Mouse (Mus musculus) layer of hippocampus, adult 9-11 months (tissue): ENCODE measurements around the gene Ugt1a6a.

Source experiments
- DNase-seq: peaks from one replicate; pipeline ENCODE4 v3.0.0; 2022

Gene Ugt1a6a

DNA sequence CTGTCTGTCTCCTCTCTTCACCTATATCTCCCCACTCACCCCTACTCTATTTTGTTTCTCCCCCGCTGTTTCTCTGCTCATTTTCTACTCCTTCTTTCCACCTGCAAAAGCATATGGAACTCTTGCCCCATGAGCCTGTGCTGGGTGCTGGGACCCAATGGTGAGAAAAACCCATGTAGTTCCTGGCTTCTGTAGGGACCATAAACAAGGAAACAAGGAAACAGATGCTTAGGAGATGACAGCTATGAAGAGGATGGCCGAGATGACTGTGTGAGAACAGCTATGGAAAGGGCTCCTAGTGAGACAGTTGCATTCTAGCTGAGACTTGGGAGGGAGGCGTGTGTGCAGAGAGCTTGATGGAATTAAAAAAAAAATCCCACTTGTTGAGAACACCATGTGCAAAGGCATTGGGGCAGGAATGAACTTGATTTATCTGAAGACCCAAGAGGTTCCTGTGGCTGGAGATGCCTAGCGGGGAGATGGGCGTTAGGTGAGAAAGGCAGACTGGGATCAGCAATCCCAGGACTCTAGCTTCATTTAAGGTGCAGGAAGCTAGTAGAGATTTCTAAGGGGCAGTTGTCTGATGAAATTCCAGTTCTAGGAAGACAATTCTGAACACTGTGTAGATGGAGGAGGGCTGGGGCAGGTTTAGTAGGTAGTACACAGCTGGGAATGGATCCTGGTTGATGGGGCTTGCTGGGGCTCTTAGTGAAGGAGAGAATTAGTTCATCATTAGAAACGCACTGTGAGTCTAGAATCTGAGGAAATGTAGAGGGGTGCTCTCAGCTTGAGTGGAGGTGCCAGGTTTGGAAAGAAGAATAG is 96.6 kb downstream of the Ugt1a6a start:
- DNase-seq = no peak

DNA sequence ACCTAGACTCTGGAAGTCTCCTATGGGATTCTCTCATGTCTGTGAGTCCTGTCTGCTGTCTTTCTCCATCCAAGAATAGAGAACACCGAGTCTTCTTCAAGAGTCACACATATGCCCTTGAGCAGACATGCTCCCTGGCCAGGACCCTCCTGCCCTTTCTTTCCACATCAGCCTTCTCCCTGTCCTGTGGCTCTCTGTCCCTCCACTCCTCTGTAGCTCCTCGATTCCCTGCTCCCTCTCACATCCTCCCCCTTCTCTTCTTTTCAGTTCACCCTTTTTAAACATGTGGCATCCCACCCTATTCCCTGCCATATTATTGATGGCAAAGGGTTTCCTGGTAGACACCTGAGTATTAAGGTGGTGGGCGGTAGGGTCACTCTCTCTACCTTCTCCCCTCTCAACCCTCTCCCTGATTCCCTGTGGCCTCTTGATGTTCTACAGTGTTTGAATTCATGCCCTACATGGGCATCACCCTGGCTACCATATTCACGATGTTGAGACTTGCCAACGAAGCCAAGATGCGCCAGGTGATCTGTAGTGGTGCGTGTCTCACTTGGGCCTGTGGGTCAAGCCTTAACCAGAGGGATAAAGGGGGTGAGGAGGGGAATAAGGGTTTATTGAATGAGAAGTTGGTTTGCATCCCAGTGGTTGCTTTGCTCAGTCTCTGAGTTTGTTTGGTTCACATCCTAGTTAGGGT is 97.3 kb downstream of the Ugt1a6a start:
- no peak for DNase-seq

DNA sequence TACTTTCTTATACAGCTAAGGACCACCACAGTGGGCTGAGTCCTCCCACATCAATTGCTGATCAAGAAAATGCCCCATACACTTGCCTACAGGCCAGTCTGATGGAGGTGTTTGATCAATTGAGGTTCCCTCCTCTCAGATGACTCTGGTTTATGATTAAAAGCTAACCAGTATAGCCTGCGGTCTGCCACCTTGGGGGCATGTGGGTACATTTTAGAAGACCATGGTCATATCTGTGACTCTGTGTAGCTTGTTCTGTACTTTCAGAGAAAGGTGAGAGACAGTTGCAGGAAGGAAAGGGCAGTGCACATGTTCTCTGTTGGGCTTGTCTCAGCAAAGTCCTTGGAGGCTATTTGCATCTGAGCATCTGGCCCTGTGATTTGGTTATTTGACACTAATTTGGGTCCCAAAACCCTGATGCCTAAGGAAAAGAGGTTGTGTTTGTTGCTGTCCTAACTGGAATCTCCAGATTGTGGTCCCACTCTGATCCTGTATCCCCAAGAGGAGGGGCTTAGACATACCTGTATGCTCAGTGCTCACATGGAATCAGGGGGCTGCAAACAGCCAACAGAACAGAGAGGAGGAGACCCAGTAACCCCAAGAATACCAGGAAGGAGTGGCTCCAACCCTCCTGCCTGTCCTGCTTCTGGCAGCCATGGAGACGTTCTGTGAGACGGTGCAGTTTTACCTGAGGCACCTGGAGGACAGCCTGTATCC is 98.2 kb downstream of the Ugt1a6a start:
- DNase-seq = no peak

DNA sequence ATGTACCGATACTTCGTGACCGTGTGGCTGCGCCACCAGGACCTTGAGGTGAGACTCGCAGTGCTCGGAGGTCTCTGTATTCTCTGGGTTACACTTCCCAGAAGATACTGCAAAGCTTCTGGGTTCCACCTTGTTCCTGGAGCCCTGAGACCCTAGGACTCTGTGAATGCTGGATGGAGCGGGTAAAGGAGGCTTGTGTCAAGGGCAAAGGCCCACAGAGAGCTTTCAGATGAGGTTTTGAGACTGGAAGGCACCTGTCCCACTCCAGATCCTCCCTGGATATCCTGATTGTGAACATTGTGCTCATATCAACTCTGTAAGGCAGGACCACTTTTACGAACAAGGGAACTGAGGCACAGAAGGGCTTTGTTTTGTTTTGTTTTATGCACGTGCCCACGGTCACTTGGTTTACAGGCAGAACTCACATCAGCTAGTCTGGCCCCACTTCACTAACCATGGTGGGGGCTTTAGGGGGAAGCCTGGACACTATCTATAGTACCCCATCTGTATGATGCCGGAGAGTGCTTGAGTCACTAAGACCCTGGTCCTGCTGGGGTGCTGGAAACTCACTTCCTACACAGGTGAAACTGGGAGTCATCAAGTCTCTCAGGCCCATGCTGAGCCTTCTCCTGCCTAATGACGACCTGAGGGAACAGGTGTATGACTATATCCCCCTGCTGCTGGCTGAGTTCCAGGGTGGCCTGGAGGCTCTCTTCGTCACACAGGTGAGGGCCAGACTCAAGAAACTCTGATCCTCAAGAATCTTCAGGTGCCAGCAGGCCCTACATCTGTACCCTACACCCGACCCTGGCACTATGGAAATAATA is 99.0 kb downstream of the Ugt1a6a start:
- no peak for DNase-seq

GRCm38 (mm10) chr1:88234248-88234610 is 99.6 kb downstream of the Ugt1a6a start:
- no peak for DNase-seq

GRCm38 (mm10) chr1:88234646-88235045 is 100.0 kb downstream of the Ugt1a6a start:
- DNase-seq = no peak

- no peak for DNase-seq
Measured at GRCm38 (mm10) chr1:88235046-88235893, 100.7 kb downstream of the Ugt1a6a start.

GRCm38 (mm10) chr1:88235894-88236415 is 101.3 kb downstream of the Ugt1a6a start:
- DNase-seq = no peak

DNA sequence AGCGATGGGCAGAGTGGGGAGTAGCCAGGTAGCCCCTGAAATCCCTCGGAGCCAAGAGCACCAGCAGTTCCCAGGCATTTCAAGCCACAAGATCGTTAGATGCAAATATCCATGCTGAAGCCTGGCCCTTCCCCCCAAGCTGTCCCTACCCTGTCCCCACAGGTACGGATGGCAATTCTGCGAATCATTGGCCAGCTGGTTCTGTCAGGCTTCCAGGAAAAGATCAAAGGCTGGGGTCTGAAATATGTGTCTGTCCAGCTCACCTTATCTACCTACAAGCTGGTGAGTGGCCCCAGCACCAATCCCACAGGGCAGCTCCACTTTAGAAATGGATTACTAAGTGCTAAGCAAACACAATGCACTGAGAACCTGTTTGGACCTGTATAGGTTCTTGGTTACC is 102.7 kb downstream of the Ugt1a6a start:
- no peak for DNase-seq

GRCm38 (mm10) chr1:88238771-88239170 is 104.2 kb downstream of the Ugt1a6a start:
- no peak for DNase-seq

- no peak for DNase-seq
Measured at GRCm38 (mm10) chr1:88240072-88240471, 105.5 kb downstream of the Ugt1a6a start.

GRCm38 (mm10) chr1:88240579-88240978 is 106.0 kb downstream of the Ugt1a6a start:
- no peak for DNase-seq

GRCm38 (mm10) chr1:88243861-88244260 is 109.3 kb downstream of the Ugt1a6a start:
- no peak for DNase-seq

DNA sequence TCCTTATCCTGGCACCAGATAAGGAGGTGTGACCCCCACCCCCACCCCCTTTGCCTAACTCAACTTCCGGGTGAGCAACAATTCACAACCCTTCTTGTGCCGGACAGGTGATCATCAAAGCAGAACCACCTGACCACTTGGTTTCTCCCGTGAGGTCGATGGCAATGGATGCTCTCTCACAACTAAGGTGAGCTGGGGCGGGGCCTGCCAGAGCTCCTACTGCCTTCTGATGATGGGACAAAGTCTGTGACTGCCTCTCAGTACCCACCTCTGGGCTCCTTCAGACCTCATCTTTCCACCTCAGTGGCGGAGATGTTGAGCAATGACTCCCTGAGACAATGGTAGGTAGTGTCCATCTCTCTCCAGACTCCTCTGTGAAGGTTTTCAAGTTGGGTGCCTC is 111.3 kb downstream of the Ugt1a6a start:
- DNase-seq = no peak

- DNase-seq = no peak
Measured at GRCm38 (mm10) chr1:88246386-88246785, 111.8 kb downstream of the Ugt1a6a start.

GRCm38 (mm10) chr1:88247660-88248059 is 113.1 kb downstream of the Ugt1a6a start:
- no peak for DNase-seq

DNA sequence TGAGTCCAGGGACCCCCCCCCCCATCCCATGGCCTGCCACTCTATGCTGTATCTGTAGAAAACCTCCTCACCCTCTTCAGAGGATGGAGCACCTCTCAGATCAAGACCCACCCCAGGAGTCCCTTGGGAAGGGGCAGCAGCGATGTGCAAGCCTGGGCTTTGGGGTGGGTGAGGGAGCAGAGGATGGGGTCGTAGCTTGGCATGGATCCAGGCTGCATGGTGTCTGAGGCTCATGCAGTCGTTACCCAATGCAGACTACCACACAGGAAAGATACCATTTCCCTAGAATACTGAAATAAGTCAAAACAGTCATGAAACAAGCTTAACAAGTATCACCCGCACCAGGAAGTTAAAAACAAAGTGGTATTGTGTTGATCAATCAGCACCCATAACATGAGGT is 114.0 kb downstream of the Ugt1a6a start:
- no peak for DNase-seq

DNA sequence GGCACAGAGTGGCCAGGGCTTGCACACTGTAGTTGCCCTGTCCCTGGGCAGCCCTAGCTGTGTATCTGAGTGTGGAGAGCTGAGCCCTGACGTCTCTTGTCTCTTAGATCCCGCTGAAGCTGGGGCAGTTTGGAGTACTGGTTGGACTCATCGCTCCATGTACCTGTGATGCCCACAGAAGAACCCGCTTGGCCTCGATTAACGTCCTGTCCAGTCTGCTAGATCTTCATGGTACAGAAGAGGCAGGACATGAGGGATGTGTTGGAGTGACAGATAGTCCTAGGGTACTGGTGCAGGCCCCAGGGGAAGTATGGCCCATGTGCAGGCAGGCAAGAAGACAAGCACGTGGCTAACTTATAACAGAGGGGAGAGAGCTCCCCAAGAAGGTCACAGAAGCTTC is 115.0 kb downstream of the Ugt1a6a start:
- no peak for DNase-seq

DNA sequence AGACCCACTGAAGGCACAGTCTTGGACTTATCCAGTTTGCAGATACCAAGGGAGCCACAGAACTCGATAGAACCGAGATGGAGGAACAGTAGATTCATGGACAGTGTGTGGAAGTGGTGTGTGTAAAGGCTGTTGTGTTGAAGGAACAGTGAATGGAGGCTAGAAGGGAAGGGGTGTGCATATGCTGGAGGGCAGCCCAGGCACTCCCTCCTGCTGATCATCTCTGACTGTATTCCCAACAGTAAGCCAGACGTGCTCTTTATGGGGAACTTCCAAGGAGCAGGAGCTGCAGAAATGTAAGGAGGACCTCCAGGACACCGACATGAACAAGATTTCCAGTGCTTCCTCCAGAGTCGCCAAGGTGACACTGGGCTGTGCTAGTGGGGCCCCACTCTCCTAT is 115.4 kb downstream of the Ugt1a6a start:
- DNase-seq = no peak

DNA sequence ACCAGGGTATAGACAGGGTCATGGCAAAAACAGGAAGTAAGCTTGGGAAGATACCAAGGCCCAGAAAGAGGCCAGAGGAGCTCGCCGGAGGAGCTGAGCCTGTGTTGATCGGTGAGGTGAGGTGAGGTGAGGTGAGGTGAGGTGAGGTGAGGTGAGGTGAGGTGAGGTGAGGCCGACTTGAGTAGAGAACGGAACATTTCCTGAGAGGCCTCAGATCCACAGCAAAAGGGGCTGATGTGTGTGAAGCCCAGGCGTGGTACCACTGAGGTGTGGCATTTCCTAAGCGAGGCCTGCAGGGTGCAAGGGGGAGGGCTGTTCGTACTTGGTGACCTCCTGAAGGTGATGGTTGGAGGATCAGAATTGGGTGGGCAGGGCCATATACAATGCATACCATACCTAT is 118.5 kb downstream of the Ugt1a6a start:
- DNase-seq = no peak

GRCm38 (mm10) chr1:88253540-88253939 is 118.9 kb downstream of the Ugt1a6a start:
- no peak for DNase-seq
